Mouse (Mus musculus) stomach, postnatal 0 days (tissue): Measurements from ENCODE around the gene Tmed6.

ENCODE experiments used
- CTCF ChIP-seq: IDR thresholded peaks from 2 replicates; pipeline ENCODE4 v1.5.1; 2016; ENCODE audit warnings: antibody characterized with exemption, low read depth, mild to moderate bottlenecking, moderate library complexity
- EP300 ChIP-seq: optimal IDR thresholded peaks from 2 replicates; pipeline ENCODE3; 2016; ENCODE audit warnings: antibody characterized with exemption

- TF ChIP-seq CTCF (no peak), EP300 (no peak)
Observed at GRCm38 (mm10) chr8:107012666-107013065, 52.8 kb downstream of the Tmed6 start.
